Mouse (Mus musculus): ENCODE measurements around the gene Frrs1.

- TF ChIP-seq POLR2A (IDR thresholded peaks at IDR 0.05; ENCODE audit: low read depth, low read length) (no peak), CTCF (IDR thresholded peaks at IDR 0.05; ENCODE audit: borderline replicate concordance, insufficient read depth, low read length) (no peak)
Measured at GRCm38 (mm10) chr3:116942751-116943150, 83.5 kb downstream of the Frrs1 start.
